Mouse (Mus musculus) lung, embryonic 16.5 days (tissue): ENCODE results near the gene Aldh1b1. TPM values are rescaled to one million over a fixed set of nuclear protein-coding genes. Genes with fewer than 3 reads are reported as not detected.

ENCODE experiments used
- ATAC-seq: fragments of 200-750 bp; cut with Nextera tagmentation; 2 replicates; pipeline ENCODE4 v1.8.0; 2017; ENCODE audit warnings: low read depth, mild to moderate bottlenecking, moderate library complexity
- H3K27ac ChIP-seq: fragments of 300-500 bp; sonication (generic); 2 replicates; pipeline ENCODE4 v1.5.1; 2014; ENCODE audit warnings: mild to moderate bottlenecking, control low read depth, low read length
- H3K27me3 ChIP-seq: fragments of 300-500 bp; sonication (generic); 2 replicates; pipeline ENCODE4 v1.6.1; 2014; ENCODE audit warnings: low read depth, low read length, mixed read lengths; ENCODE audit not compliant: control insufficient read depth, insufficient read depth
- H3K36me3 ChIP-seq: fragments of 300-500 bp; sonication (generic); 2 replicates; pipeline ENCODE4 v1.6.1; 2014; ENCODE audit warnings: low read length; ENCODE audit not compliant: control insufficient read depth, insufficient read depth
- H3K4me1 ChIP-seq: fragments of 300-500 bp; sonication (generic); replicated peaks from 2 replicates; pipeline ENCODE4 v1.6.1; 2014; ENCODE audit warnings: low read length, mixed read lengths; ENCODE audit not compliant: control insufficient read depth, insufficient read depth
- H3K4me2 ChIP-seq: fragments of 300-500 bp; sonication (generic); 2 replicates; pipeline ENCODE4 v1.6.1; 2014; ENCODE audit warnings: low read depth, low read length, control low read depth
- H3K4me3 ChIP-seq: fragments of 300-500 bp; sonication (generic); 2 replicates; pipeline ENCODE4 v1.5.1; 2014; ENCODE audit warnings: mild to moderate bottlenecking, low read length, control low read depth
- H3K9ac ChIP-seq: fragments of 300-500 bp; sonication (generic); 2 replicates; pipeline ENCODE4 v1.6.1; 2014; ENCODE audit warnings: low read length, control low read depth
- H3K9me3 ChIP-seq: fragments of 300-500 bp; sonication (generic); 2 replicates; pipeline ENCODE4 v1.6.1; 2016; ENCODE audit warnings: low read length; ENCODE audit not compliant: control insufficient read depth
- WGBS: fragments of 180-500 bp; shearing (Covaris S2); extraction: QIAGEN DNeasy Blood & Tissue Kit; methylation state at CpG from one replicate; pipeline ENCODE4 v1.1.7; 2014; 5-methylcytosine and 5-hydroxymethylcytosine counted together
- polyA plus RNA-seq: library from polyadenylated mRNA; unstranded; fragments of >200 nt; fragmentation: Nextera tagmentation; extraction: Ambion mirVana; gene quantifications from 2 replicates; pipeline ENCODE4 v1.2.1, GENCODE M21; 2015

Aldh1b1 gene
- polyA plus RNA-seq, 1 experiment from 2014 or later = 10.3 TPM

DNA sequence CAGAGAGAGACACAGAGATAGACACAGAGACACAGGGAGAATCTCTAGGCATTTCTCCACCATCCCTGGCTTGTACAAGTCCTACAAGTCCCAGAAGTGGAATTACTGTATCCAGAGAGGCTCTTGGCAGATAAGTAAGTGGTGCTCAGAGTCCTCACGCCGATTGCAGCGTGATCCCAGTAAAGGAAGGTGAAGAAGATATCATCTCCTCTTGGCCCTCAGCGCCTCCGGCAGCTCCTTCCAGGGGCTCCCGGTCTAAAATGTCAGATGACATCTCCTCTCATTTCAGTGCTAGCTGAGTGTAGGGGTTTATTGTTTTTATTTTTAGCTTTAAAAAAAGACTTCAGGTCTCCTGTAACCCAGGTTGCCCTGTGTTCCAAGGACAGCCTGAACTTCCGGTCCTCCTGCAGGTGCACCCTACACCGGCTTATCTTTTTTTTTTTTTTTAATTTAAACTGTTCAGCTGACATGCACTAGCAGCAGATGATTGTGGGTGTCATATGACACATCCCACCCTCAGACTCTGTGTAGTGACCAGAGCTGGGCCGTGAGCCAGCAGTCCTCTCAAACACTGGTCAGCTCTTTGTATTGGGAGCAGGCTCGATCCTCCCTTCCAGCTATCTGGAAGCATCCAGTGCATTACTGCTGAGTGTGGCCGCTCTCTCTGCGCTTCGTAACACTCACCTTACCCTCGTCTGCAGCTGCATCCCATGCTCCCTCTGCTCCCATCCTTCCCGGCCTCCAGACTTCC lies 54.8 kb downstream of the Aldh1b1 start:
- WGBS = 34% methylated on average over 15 of the region's 15 CpGs
- H3K4me3 ChIP-seq = no peak overlapping the region
- H3K9me3 ChIP-seq = no peaks in the 10 kb centered on the region
- ATAC-seq = peak; percentile 67
- H3K27me3 ChIP-seq = peaks cover 3% of the 10 kb centered on the region; the same call in 1 of the 2 replicates
- no peak overlapping the region for H3K27ac ChIP-seq
- H3K36me3 ChIP-seq = no peaks in the 10 kb centered on the region
- no peak overlapping the region for H3K9ac ChIP-seq
- peaks cover 9% of the 10 kb centered on the region; the same call in 1 of the 2 replicates for H3K4me1 ChIP-seq
- no peak overlapping the region for H3K4me2 ChIP-seq

Other genes with a start within 250 kb of the Aldh1b1 start
- 0.08 TPM in 1 of 2 replicates, not detected in the other for gene Igfbpl1, start 27.9 kb downstream of the Aldh1b1 start, polyA plus RNA-seq
- gene Stra6l, start 49.6 kb downstream of the Aldh1b1 start, polyA plus RNA-seq = 0.03 and 0.21 TPM in 2 replicates
- gene Ccdc180, start 91.3 kb downstream of the Aldh1b1 start, polyA plus RNA-seq = 1.5 and 1.7 TPM in 2 replicates
- gene Tdrd7, start 166.3 kb downstream of the Aldh1b1 start, polyA plus RNA-seq = 18.8 and 21.5 TPM in 2 replicates
- 10.8 and 11.4 TPM in 2 replicates for gene Tmod1, start 239.9 kb downstream of the Aldh1b1 start, polyA plus RNA-seq